In genomic region chr1:84709810-84710785, GRCm38 (mm10) we compare ENCODE assay signal across 8 mouse cellular contexts. TPM values are rescaled to one million over a fixed set of nuclear protein-coding genes. Genes with fewer than 3 reads are reported as not detected.
DNase-seq lines count a peak whose midpoint lies in the region; ATAC-seq lines count a peak whose summit lies in the region.

No protein-coding gene starts in this region.

- no peak for ATAC-seq in kidney, embryonic 15.5 days (replicated peaks; ENCODE audit: low FRiP score)
- ATAC-seq in neural tube, embryonic 14.5 days (ENCODE audit: low read depth), result peak; percentile 93

- no peak overlapping the region for H3K27ac ChIP-seq in kidney, embryonic 15.5 days
- peak overlapping the region; percentile 85 for H3K27ac ChIP-seq in neural tube, embryonic 14.5 days (ENCODE audit: low read depth, low read length)

- peak overlapping the region; percentile 50 for H3K4me2 ChIP-seq in kidney, embryonic 15.5 days
- H3K4me2 ChIP-seq in neural tube, embryonic 14.5 days (ENCODE audit: low read depth, low read length), result peak overlapping the region; percentile 58

- H3K27me3 ChIP-seq in kidney, embryonic 15.5 days, result peaks cover 14% of the 10 kb centered on the region; the same call in 1 of the 2 replicates
- H3K27me3 ChIP-seq in neural tube, embryonic 14.5 days (ENCODE audit: control insufficient read depth, insufficient read depth, low read length), result no peaks in the 10 kb centered on the region

- no peak overlapping the region for H3K9ac ChIP-seq in kidney, embryonic 15.5 days
- peak overlapping the region; percentile 53 for H3K9ac ChIP-seq in neural tube, embryonic 14.5 days (replicated peaks; ENCODE audit: low read depth, low read length)

- WGBS in kidney, embryonic 15.5 days, result 17% methylated on average over 31 of the region's 31 CpGs
- WGBS in neural tube, embryonic 14.5 days, result 10% methylated on average over 31 of the region's 31 CpGs

- peaks cover 7% of the 10 kb centered on the region for H3K4me1 ChIP-seq in kidney, embryonic 15.5 days
- no peaks in the 10 kb centered on the region; the same call in 1 of the 2 replicates for H3K4me1 ChIP-seq in neural tube, embryonic 14.5 days (ENCODE audit: control insufficient read depth, insufficient read depth, low read length)

- DNase-seq in kidney, adult 9 months, result no peak
- DNase-seq in cerebellum, adult 11-12 months, result peak; percentile 49
- peak; percentile 70 to 77 for DNase-seq in frontal cortex, postnatal 10 days (ENCODE audit: low spot score in 2 of 2)
- peak; percentile 65 to 71 for DNase-seq in left cerebral cortex, adult 18-20 months (ENCODE audit: low spot score in 2 of 2)
- no peak for DNase-seq in kidney, adult 18-20 months
- DNase-seq in thymus, postnatal 10 days (ENCODE audit: low spot score in 2 of 2), result no peak

- no peaks in the 10 kb centered on the region for H3K9me3 ChIP-seq in kidney, embryonic 15.5 days (replicated peaks)
- H3K9me3 ChIP-seq in neural tube, embryonic 14.5 days (ENCODE audit: control insufficient read depth, low read length), result no peaks in the 10 kb centered on the region

- H3K4me3 ChIP-seq in kidney, embryonic 15.5 days (replicated peaks), result peak overlapping the region; percentile 13; the same call in 1 of the 2 replicates
- peak overlapping the region; percentile 29 for H3K4me3 ChIP-seq in neural tube, embryonic 14.5 days (ENCODE audit: low read depth, low read length)

- no peaks in the 10 kb centered on the region for H3K36me3 ChIP-seq in kidney, embryonic 15.5 days
- H3K36me3 ChIP-seq in neural tube, embryonic 14.5 days (ENCODE audit: control insufficient read depth, insufficient read depth, low read length), result no peaks in the 10 kb centered on the region

RNA-seq across cellular contexts. Expression of gene Dner, which starts 14.1 kb away (rescaled TPM):
- 1.3 and 2.5 TPM in 2 replicates for polyA plus RNA-seq in kidney, embryonic 15.5 days (2015; fragmentation: Nextera tagmentation; extraction: Ambion mirVana)
- total RNA-seq in left cerebral cortex, adult 18-20 months (2021), result 100 to 1,000 TPM; 140 to 143 TPM
- 342 and 360 TPM in 2 replicates for polyA plus RNA-seq in neural tube, embryonic 14.5 days (2014; fragmentation: Nextera tagmentation; extraction: Ambion mirVana)

Comparison
In these comparisons a context has a peak if more than half of its experiments do, and no peak if none do; other contexts are left out.
1. DNase-seq: peak in cerebellum, adult 11-12 months (single experiment), frontal cortex, postnatal 10 days (2 of 2) and left cerebral cortex, adult 18-20 months (2 of 2); none in kidney, adult 9 months (single experiment), kidney, adult 18-20 months (single experiment) and thymus, postnatal 10 days (0 of 2).
2. RNA of gene Dner, which starts 14.1 kb away (polyA plus RNA-seq): 342 to 360 TPM in neural tube, embryonic 14.5 days; 1.3 to 2.5 TPM in kidney, embryonic 15.5 days; every median in the first group is over 10 times any median in the second.